Mouse (Mus musculus): ENCODE measurements around the gene Zdhhc23. TPM values are rescaled to one million over a fixed set of nuclear protein-coding genes. Genes with fewer than 3 reads are reported as not detected.

The Zdhhc23 gene
- polyA plus RNA-seq (2015; fragmentation: Nextera tagmentation; extraction: Ambion mirVana), result 1.2 and 1.7 TPM in 2 replicates

GRCm38 (mm10) chr16:43979328-43980109, at the start of gene Zdhhc23:
Zdhhc23 (minus strand) TSS chr16:43979791.

GRCm38 (mm10) chr16:43926341-43926859, 53.2 kb downstream of the Zdhhc23 start, which contains the start of gene Qtrt2:
Qtrt2 (minus strand) TSS chr16:43926809.

Small RNA genes lying within 50 kb of the gene (microRNA-seq; reads per million reads assigned to microRNA genes)
- not detected for gene Mir3470b

Other genes with a start within 250 kb of the Zdhhc23 start
- gene Drd3, start 225.8 kb downstream of the Zdhhc23 start, polyA plus RNA-seq (2015; fragmentation: Nextera tagmentation; extraction: Ambion mirVana), result not detected in 2 replicates
- gene Ccdc191, start 90.0 kb downstream of the Zdhhc23 start, polyA plus RNA-seq (2015; fragmentation: Nextera tagmentation; extraction: Ambion mirVana), result 6.1 and 7.4 TPM in 2 replicates
- 10.9 and 11.2 TPM in 2 replicates for gene Qtrt2, start 53.0 kb downstream of the Zdhhc23 start, polyA plus RNA-seq (2015; fragmentation: Nextera tagmentation; extraction: Ambion mirVana)
- gene Gramd1c, start 83.6 kb upstream of the Zdhhc23 start, polyA plus RNA-seq (2015; fragmentation: Nextera tagmentation; extraction: Ambion mirVana), result 2.5 and 4.4 TPM in 2 replicates
- 35.5 and 39.2 TPM in 2 replicates for gene Atp6v1a, start 159.9 kb upstream of the Zdhhc23 start, polyA plus RNA-seq (2015; fragmentation: Nextera tagmentation; extraction: Ambion mirVana)
- 60.9 and 77.5 TPM in 2 replicates for gene Naa50, start 160.0 kb upstream of the Zdhhc23 start, polyA plus RNA-seq (2015; fragmentation: Nextera tagmentation; extraction: Ambion mirVana)
- 1.3 TPM in 2 replicates for gene Usf3, start 193.5 kb upstream of the Zdhhc23 start, polyA plus RNA-seq (2015; fragmentation: Nextera tagmentation; extraction: Ambion mirVana)